In the genomic region with DNA sequence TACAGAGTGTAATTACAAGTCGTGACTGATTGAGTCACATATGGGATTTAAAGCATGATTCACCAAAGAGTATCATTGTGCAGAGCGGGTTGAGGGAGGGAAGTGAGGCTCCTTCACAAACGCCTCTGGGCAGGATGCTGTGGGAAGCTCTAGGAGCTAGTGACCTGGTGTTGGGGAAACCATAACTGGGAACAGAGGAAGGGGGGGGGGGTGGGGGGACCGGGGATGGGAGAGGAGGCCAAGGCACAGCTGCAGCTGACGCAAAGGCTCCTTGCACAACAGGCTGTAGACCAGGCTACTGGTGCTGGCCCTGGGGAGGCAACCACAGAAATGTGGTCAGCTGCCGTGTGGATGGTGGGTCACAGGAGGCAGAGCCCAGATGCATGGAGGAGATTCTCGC, we compare ENCODE assay signal across 11 mouse cellular contexts.
DNase-seq lines count a peak whose midpoint lies in the region; ATAC-seq and TF ChIP-seq lines count a peak whose summit lies in the region.
"Had no signal": no experiment of that assay in that cellular context is flagged by ENCODE, and none has a peak within 500 bp of the region (broad histone marks: within the 10 kb centered on the region; RNA-seq: fewer than 3 reads in every experiment).

No protein-coding gene starts in this region.

- no peak overlapping the region for H3K4me3 ChIP-seq in stomach, postnatal 0 days (ENCODE audit: low read depth, low read length)
- H3K4me3 ChIP-seq: limb, embryonic 15.5 days had no signal

- H3K27me3 ChIP-seq in stomach, postnatal 0 days (ENCODE audit: control insufficient read depth, insufficient read depth, low read length) = no peaks in the 10 kb centered on the region
- H3K27me3 ChIP-seq: limb, embryonic 15.5 days had no signal

- H3K4me1 ChIP-seq in stomach, postnatal 0 days (replicated peaks; ENCODE audit: control insufficient read depth, insufficient read depth) = no peaks in the 10 kb centered on the region

- no peak overlapping the region for H3K27ac ChIP-seq in stomach, postnatal 0 days (replicated peaks)
- H3K27ac ChIP-seq: kidney, postnatal 0 days; limb, embryonic 15.5 days had no signal

- no peaks in the 10 kb centered on the region for H3K9me3 ChIP-seq in stomach, postnatal 0 days (ENCODE audit: control insufficient read depth, low read length)
- H3K9me3 ChIP-seq: limb, embryonic 15.5 days had no signal

- no peak overlapping the region for H3K4me2 ChIP-seq in stomach, postnatal 0 days (replicated peaks; ENCODE audit: low read depth)
- H3K4me2 ChIP-seq: limb, embryonic 15.5 days had no signal

- no peaks in the 10 kb centered on the region for H3K36me3 ChIP-seq in stomach, postnatal 0 days (ENCODE audit: control insufficient read depth, insufficient read depth, low read length)
- H3K36me3 ChIP-seq: limb, embryonic 15.5 days had no signal

- TF ChIP-seq EP300 in stomach, postnatal 0 days (optimal IDR thresholded peaks at IDR 0.05) = no peak

- TF ChIP-seq CTCF in stomach, postnatal 0 days (IDR thresholded peaks at IDR 0.05; ENCODE audit: low read depth) = no peak

- H3K9ac ChIP-seq in stomach, postnatal 0 days (ENCODE audit: low read length) = no peak overlapping the region
- H3K9ac ChIP-seq: limb, embryonic 15.5 days had no signal

- peak; percentile 55 for DNase-seq in adrenal gland, postnatal 14 days
- DNase-seq in adrenal gland, postnatal 25 days = no peak
- DNase-seq in kidney, postnatal 10 days = peak; percentile 71
- DNase-seq in kidney, adult 18-20 months = no peak
- DNase-seq in right cerebral cortex, adult 18-20 months = peak; percentile 51
- DNase-seq in right cerebral cortex, postnatal 4 days = no peak
- DNase-seq in stomach, postnatal 0 days (ENCODE audit: low spot score) = no peak
- DNase-seq: cerebellum, postnatal 25 days had no signal

- 51% methylated on average over 7 of the region's 7 CpGs for WGBS in stomach, postnatal 0 days

- peak; percentile 45; the same call in 1 of the 2 replicates for ATAC-seq in stomach, postnatal 0 days (ENCODE audit: low FRiP score, low TSS enrichment)
- no peak for ATAC-seq in activated CD4-positive, CD25-positive, alpha-beta regulatory T cell, adult 4 months

Comparison
In these comparisons a context has a peak if more than half of its experiments do, and no peak if none do; other contexts are left out.
1. DNase-seq: peak in adrenal gland, postnatal 14 days (single experiment), kidney, postnatal 10 days (single experiment) and right cerebral cortex, adult 18-20 months (single experiment); none in adrenal gland, postnatal 25 days (single experiment), kidney, adult 18-20 months (single experiment), right cerebral cortex, postnatal 4 days (single experiment) and stomach, postnatal 0 days (single experiment).